Mouse (Mus musculus) liver, adult 2 months (tissue): ENCODE results near the gene Samd14. TPM values are rescaled to one million over a fixed set of nuclear protein-coding genes. Genes with fewer than 3 reads are reported as not detected.

ENCODE experiments used
- DNase-seq: peaks from one replicate; pipeline ENCODE4 v3.0.0-alpha.2; 2011; ENCODE audit warnings: low read depth, low spot score; ENCODE audit errors: extremely low read depth
- H3K27ac ChIP-seq: fragments of 200-500 bp; replicated peaks from 2 replicates; pipeline ENCODE4 v1.5.1; 2012; ENCODE audit warnings: low read depth, mild to moderate bottlenecking, control low read depth, inconsistent platforms, low read length; ENCODE audit not compliant: insufficient read depth
- H3K27me3 ChIP-seq: fragments of 200-500 bp; 2 replicates; pipeline ENCODE4 v1.6.1; 2012; ENCODE audit warnings: mild to moderate bottlenecking, moderate library complexity, low read length, inconsistent platforms; ENCODE audit not compliant: control insufficient read depth, insufficient read depth
- H3K36me3 ChIP-seq: fragments of 200-500 bp; 2 replicates; pipeline ENCODE4 v1.6.1; 2012; ENCODE audit warnings: low read length, inconsistent platforms; ENCODE audit not compliant: control insufficient read depth, insufficient read depth
- H3K4me1 ChIP-seq: fragments of 200-500 bp; 2 replicates; pipeline ENCODE4 v1.6.1; 2011; ENCODE audit warnings: low read length; ENCODE audit not compliant: control insufficient read depth, insufficient read depth
- H3K4me3 ChIP-seq: fragments of 200-500 bp; 2 replicates; pipeline ENCODE4 v1.5.1; 2011; ENCODE audit warnings: low read depth, mild to moderate bottlenecking, control low read depth, low read length, moderate library complexity; ENCODE audit not compliant: insufficient read depth
- H3K79me2 ChIP-seq: fragments of 200-500 bp; 2 replicates; pipeline ENCODE4 v1.6.1; 2012; ENCODE audit warnings: inconsistent platforms, mild to moderate bottlenecking, low read length, moderate library complexity; ENCODE audit not compliant: control insufficient read depth, insufficient read depth
- H3K9ac ChIP-seq: fragments of 200-500 bp; 2 replicates; pipeline ENCODE4 v1.6.1; 2012; ENCODE audit warnings: low read depth, mild to moderate bottlenecking, control low read depth, inconsistent platforms, low read length
- CTCF ChIP-seq: fragments of 200-500 bp; IDR thresholded peaks from 2 replicates; pipeline ENCODE4 v1.5.1; 2011; ENCODE audit warnings: low read depth, low read length, control low read depth
- POLR2A ChIP-seq: fragments of 200-500 bp; IDR thresholded peaks from 2 replicates; pipeline ENCODE4 v1.6.1; 2011; ENCODE audit warnings: low read length, control low read depth; ENCODE audit not compliant: insufficient read depth; ENCODE audit errors: extremely low read depth
- WGBS: fragments of 180-500 bp; shearing (Covaris S2); methylation state at CpG from one replicate; pipeline ENCODE4 v1.1.7; 2018; 5-methylcytosine and 5-hydroxymethylcytosine counted together
- polyA plus RNA-seq: library from polyadenylated mRNA; depleted of rRNA; stranded (reverse); fragments of >200 nt; gene quantifications from 2 replicates; pipeline ENCODE4 v1.2.3, GENCODE M21; 2012
- total RNA-seq: library from RNA; depleted of rRNA; stranded (reverse); fragments of >200 nt; gene quantifications from 2 replicates; pipeline ENCODE4 v1.2.3, GENCODE M21; 2014

The Samd14 gene
- total and polyA plus RNA-seq, 2 experiments, result 0.13 to 0.18 TPM

DNA sequence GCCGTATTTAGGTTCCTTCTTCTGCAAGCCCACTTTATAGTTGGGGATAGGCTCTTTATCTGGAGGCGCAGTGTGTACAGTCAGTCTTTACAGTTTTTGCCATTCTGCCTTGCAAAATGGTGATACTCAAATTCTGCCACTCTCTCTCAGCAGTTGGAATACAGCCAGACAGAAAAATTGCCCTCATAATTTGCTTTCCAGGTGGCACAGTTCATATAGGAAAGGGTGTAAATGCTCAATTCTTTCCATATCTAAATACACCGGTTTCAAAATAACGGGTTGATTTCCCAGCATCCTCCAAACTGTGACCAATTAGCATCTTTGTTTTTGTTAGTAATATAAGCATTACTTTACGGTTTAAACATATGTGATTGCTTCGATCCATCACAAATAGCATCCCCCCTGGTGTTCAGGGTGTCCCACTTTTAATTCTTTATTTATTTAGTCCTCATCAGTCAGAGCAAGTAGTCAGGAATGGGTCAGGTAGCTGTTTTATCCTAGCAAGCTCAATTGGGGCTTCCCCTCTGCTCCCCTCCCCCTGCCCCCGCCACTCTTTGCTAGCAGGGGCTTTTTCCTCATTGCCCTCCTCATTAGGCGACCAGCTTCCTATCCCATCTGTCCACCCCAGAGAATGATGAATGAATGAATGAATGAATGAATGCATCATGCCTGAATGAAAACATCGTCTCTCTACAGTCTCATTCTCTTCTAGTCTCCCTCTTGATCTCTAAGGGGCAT, 31.3 kb upstream of the Samd14 start:
- 48% methylated on average over 9 of the region's 9 CpGs for WGBS
- H3K27ac ChIP-seq, result no peak overlapping the region
- no peaks in the 10 kb centered on the region for H3K27me3 ChIP-seq
- H3K4me1 ChIP-seq, result no peaks in the 10 kb centered on the region; the same call in 1 of the 2 replicates
- DNase-seq, result no peak
- no peaks in the 10 kb centered on the region for H3K79me2 ChIP-seq
- no peak for TF ChIP-seq POLR2A
- TF ChIP-seq CTCF, result no peak
- H3K36me3 ChIP-seq, result no peaks in the 10 kb centered on the region
- H3K9ac ChIP-seq, result no peak overlapping the region
- no peak overlapping the region for H3K4me3 ChIP-seq

DNA sequence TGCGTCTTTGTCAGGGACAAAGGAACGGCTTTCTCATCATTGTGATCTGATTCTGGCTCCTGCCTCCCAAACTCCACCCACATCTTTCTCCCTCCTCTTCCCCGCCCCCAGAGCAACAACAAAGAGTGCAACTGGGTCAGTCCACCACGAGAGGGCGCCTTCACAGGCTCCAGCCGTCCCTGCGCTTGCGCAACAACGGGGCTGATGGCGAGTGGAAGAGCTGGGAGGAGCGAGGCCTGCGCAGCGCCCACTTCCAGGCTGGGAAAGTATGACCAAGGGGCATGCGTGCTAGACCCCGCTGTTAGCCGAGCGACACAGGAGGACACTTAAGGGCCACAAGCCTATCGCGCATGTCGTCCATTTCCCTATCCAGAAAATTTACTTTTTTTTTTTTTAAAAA, 30.7 kb upstream of the Samd14 start:
- Histone ChIP-seq H3K4me3 (peak overlapping the region; percentile 2; the same call in 1 of the 2 replicates), H3K27me3 (no peaks in the 10 kb centered on the region), H3K27ac (no peak overlapping the region), H3K9ac (no peak overlapping the region), H3K36me3 (no peaks in the 10 kb centered on the region), H3K4me1 (no peaks in the 10 kb centered on the region; the same call in 1 of the 2 replicates), H3K79me2 (no peaks in the 10 kb centered on the region)
- DNase-seq, result peak; percentile 75
- WGBS, result 1% methylated on average over 20 of the region's 20 CpGs
- TF ChIP-seq POLR2A, result no peak
- TF ChIP-seq CTCF, result peak; percentile 99

DNA sequence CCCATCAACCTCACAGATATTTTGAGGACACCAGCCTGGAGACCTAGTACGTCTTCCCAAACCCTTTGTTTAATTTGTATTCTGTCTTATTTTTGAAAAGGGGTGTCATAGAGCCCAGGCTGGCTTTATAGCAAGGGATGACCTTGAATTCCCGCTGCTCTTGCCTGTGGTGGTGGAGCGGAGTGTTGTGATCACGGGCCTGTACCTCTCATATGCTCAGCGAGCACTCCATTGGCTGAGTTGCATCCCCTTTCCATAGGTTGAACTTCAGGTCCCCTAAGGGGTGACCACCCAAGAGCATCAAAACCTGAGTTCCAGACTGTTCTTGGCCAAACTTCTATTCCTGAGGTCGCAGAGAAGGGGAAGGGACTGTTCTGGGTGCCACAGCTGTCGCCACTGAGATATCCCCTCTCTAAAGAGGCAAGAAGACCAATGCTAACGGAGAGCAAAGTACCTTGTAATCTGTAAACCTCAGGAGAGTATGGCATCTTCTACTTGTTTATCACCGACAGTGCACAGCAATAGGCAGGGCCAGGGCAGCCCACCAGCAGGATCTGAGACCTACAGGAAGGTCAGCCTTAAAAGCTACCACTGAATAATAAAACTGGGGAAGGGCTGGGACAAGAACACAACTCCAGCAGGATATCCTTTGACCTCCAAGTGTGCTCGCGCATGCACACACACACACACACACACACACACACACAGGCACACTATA, 30.1 kb upstream of the Samd14 start:
- DNase-seq, result no peak
- Histone ChIP-seq H3K27me3 (no peaks in the 10 kb centered on the region), H3K4me1 (no peaks in the 10 kb centered on the region; the same call in 1 of the 2 replicates), H3K9ac (no peak overlapping the region), H3K4me3 (no peak overlapping the region), H3K27ac (no peak overlapping the region), H3K79me2 (no peaks in the 10 kb centered on the region), H3K36me3 (no peaks in the 10 kb centered on the region)
- WGBS, result 79% methylated on average over 11 of the region's 11 CpGs
- TF ChIP-seq CTCF (no peak), POLR2A (no peak)

DNA sequence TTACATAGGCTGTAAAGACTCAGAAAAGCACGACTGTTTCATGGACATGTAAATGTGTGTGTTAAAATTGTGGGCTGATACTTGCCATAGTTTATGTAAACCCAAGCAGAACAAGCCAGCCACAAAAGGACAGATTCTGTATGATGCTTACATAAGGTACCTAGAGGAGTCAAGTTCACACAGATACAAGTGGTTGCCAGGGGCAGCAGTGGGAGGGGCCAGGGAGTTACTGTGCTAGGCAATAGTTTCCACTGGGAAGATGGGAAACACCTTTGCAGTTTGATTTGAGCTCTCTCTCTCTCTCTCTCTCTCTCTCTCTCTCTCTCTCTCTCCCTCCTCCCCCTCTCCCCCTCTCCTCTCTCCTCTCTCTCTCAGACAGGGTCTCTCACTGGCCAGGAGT, 24.5 kb upstream of the Samd14 start:
- Histone ChIP-seq H3K4me3 (no peak overlapping the region), H3K79me2 (no peaks in the 10 kb centered on the region), H3K27me3 (no peaks in the 10 kb centered on the region), H3K9ac (no peak overlapping the region), H3K36me3 (no peaks in the 10 kb centered on the region), H3K4me1 (peaks cover 4% of the 10 kb centered on the region; the same call in 1 of the 2 replicates), H3K27ac (no peak overlapping the region)
- no peak for TF ChIP-seq CTCF
- TF ChIP-seq POLR2A, result no peak
- WGBS, result 58% methylated on average over 1 of the region's 1 CpGs
- DNase-seq, result no peak

DNA sequence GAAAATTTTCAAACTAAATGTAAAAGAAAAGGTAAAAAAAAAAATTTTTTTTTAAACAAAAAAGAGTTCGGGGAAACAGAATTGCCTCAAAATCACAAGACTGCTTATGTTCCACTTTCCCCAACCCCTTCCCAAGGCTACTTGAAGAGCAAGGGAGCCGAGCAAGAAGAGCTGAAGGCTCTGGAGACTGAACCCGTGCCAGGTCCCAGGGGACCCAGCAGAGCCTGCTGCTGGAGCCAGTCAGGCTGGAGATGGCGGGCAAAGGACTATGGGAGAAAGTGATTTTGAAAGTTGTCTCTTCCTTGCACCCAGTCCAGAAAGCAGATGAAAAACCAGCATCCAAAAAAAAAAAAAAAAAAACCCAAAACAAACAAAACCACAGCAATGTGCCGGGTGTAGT, 23.9 kb upstream of the Samd14 start:
- 73% methylated on average over 5 of the region's 5 CpGs for WGBS
- DNase-seq, result no peak
- Histone ChIP-seq H3K27ac (no peak overlapping the region), H3K9ac (no peak overlapping the region), H3K79me2 (no peaks in the 10 kb centered on the region), H3K4me1 (peaks cover 4% of the 10 kb centered on the region; the same call in 1 of the 2 replicates), H3K27me3 (no peaks in the 10 kb centered on the region), H3K4me3 (no peak overlapping the region), H3K36me3 (no peaks in the 10 kb centered on the region)
- TF ChIP-seq POLR2A, result no peak
- no peak for TF ChIP-seq CTCF
